Mouse (Mus musculus) ES-Bruce4 (cell line): ENCODE measurements around the gene Ftsj1. TPM values are rescaled to one million over a fixed set of nuclear protein-coding genes. Genes with fewer than 3 reads are reported as not detected.

Experiments
- H3K27ac ChIP-seq: 2 replicates; pipeline ENCODE4 v1.5.1; 2012; ENCODE audit warnings: low read length, inconsistent platforms; ENCODE audit not compliant: insufficient read depth
- H3K27me3 ChIP-seq: 2 replicates; pipeline ENCODE4 v1.6.1; 2012; ENCODE audit warnings: mild to moderate bottlenecking, low read length, inconsistent platforms; ENCODE audit not compliant: control insufficient read depth, poor library complexity, insufficient read depth, severe bottlenecking
- H3K36me3 ChIP-seq: 2 replicates; pipeline ENCODE4 v1.6.1; 2012; ENCODE audit warnings: inconsistent platforms, mild to moderate bottlenecking, low read length, moderate library complexity; ENCODE audit not compliant: control insufficient read depth, poor library complexity, insufficient read depth, severe bottlenecking
- H3K4me1 ChIP-seq: one replicate; pipeline ENCODE4 v1.8.1; 2011; ENCODE audit warnings: low read length; ENCODE audit not compliant: control insufficient read depth, insufficient read depth
- H3K4me3 ChIP-seq: 2 replicates; pipeline ENCODE4 v1.5.1; 2011; ENCODE audit warnings: low read depth, mild to moderate bottlenecking, low read length
- H3K9ac ChIP-seq: 2 replicates; pipeline ENCODE4 v1.6.1; 2012; ENCODE audit warnings: low read depth, mild to moderate bottlenecking, inconsistent platforms; ENCODE audit not compliant: poor library complexity, severe bottlenecking
- H3K9me3 ChIP-seq: replicated peaks from 2 replicates; pipeline ENCODE4 v1.6.1; 2012; ENCODE audit warnings: mild to moderate bottlenecking, low read length, inconsistent platforms; ENCODE audit not compliant: control insufficient read depth, poor library complexity, insufficient read depth, severe bottlenecking
- CTCF ChIP-seq: IDR thresholded peaks from one replicate; pipeline ENCODE4 v1.8.1; 2011; ENCODE audit warnings: low read depth, low read length
- EP300 ChIP-seq: IDR thresholded peaks from 2 replicates; pipeline ENCODE4 v1.6.1; 2011; ENCODE audit warnings: low read depth, low read length; ENCODE audit not compliant: insufficient read depth
- POLR2A ChIP-seq: IDR thresholded peaks from one replicate; pipeline ENCODE4 v1.8.1; 2011; ENCODE audit warnings: low read length; ENCODE audit not compliant: insufficient read depth
- polyA plus RNA-seq: library from polyadenylated mRNA; stranded (reverse); fragments of >200 nt; gene quantifications from 2 replicates; pipeline ENCODE4 v1.2.4, GENCODE M21; 2011; ENCODE audit warnings: low read depth; ENCODE audit not compliant: missing spikeins, insufficient read depth, insufficient read length

Gene Ftsj1
- polyA plus RNA-seq, 1 experiment = 24.7 TPM

- H3K9ac ChIP-seq = no peak overlapping the region
- no peaks in the 10 kb centered on the region for H3K4me1 ChIP-seq
- no peaks in the 10 kb centered on the region for H3K36me3 ChIP-seq
- no peaks in the 10 kb centered on the region for H3K27me3 ChIP-seq
- H3K4me3 ChIP-seq = no peak overlapping the region
- TF ChIP-seq EP300 (no peak), POLR2A (no peak), CTCF (no peak)
- H3K9me3 ChIP-seq = no peaks in the 10 kb centered on the region
- H3K27ac ChIP-seq = no peak overlapping the region
Measured at GRCm38 (mm10) chrX:8211490-8212207, 40.6 kb downstream of the Ftsj1 start.

GRCm38 (mm10) chrX:8209720-8210119 is 42.5 kb downstream of the Ftsj1 start:
- H3K9me3 ChIP-seq = no peaks in the 10 kb centered on the region
- no peak for TF ChIP-seq EP300
- no peak for TF ChIP-seq POLR2A
- no peak for TF ChIP-seq CTCF

GRCm38 (mm10) chrX:8207224-8207623 is 45.0 kb downstream of the Ftsj1 start:
- no peak overlapping the region for H3K9ac ChIP-seq
- no peak overlapping the region for H3K4me3 ChIP-seq
- no peaks in the 10 kb centered on the region for H3K9me3 ChIP-seq
- H3K4me1 ChIP-seq = no peaks in the 10 kb centered on the region
- no peak for TF ChIP-seq CTCF
- TF ChIP-seq EP300 = no peak
- no peak for TF ChIP-seq POLR2A
- no peaks in the 10 kb centered on the region for H3K27me3 ChIP-seq
- no peak overlapping the region; the same call in 1 of the 2 replicates for H3K27ac ChIP-seq
- no peaks in the 10 kb centered on the region for H3K36me3 ChIP-seq

More at GRCm38 (mm10) chrX:8209720-8210119, 42.5 kb downstream of the Ftsj1 start:
- H3K27me3 ChIP-seq = no peaks in the 10 kb centered on the region
- no peak overlapping the region for H3K4me3 ChIP-seq
- H3K36me3 ChIP-seq = no peaks in the 10 kb centered on the region
- H3K9ac ChIP-seq = no peak overlapping the region
- no peak overlapping the region for H3K27ac ChIP-seq
- no peaks in the 10 kb centered on the region for H3K4me1 ChIP-seq

DNA sequence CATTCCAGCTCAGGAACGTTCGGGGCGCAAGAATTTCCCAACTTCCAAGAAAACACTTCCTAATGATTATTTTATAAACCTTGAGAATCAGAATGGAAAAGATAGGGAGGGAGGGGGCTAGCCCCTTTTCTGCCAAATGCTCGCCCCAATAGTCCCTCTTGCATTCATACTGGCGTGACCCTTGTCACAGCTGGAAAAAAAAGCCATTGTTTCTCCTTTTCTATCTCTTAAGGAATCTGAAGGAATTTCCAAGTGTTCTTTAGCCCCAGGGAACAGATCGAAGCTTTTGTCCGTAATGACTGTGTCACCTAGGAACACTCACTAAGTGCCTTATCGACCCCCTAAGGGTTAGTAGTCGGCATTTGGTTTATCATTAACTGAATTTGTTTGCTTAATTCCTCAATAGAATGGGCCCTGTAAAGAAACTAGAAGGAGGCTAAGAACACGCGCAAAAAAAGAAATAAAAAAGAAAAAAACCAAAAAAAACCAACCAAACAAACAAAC is 45.5 kb downstream of the Ftsj1 start:
- Histone ChIP-seq H3K9me3 (no peaks in the 10 kb centered on the region), H3K27ac (peak overlapping the region; percentile 88), H3K9ac (peak overlapping the region; percentile 64; the same call in 1 of the 2 replicates)

GRCm38 (mm10) chrX:8206015-8206693 is 46.1 kb downstream of the Ftsj1 start, which contains the start of gene Porcn:
TSS of gene Porcn (minus strand) at chrX:8206525.
- Histone ChIP-seq H3K27me3 (no peaks in the 10 kb centered on the region), H3K9me3 (no peaks in the 10 kb centered on the region), H3K36me3 (no peaks in the 10 kb centered on the region), H3K27ac (peak within 1 kb of the TSS; percentile 88), H3K4me3 (peak within 1 kb of the TSS; percentile 86), H3K9ac (peak within 1 kb of the TSS; percentile 64), H3K4me1 (no peaks in the 10 kb centered on the region)
- TF ChIP-seq POLR2A = no peak
- TF ChIP-seq EP300 = no peak
- TF ChIP-seq CTCF = no peak

More for the DNA sequence above, 45.5 kb downstream of the Ftsj1 start:
- TF ChIP-seq CTCF = no peak
- no peak for TF ChIP-seq POLR2A
- no peak for TF ChIP-seq EP300
- Histone ChIP-seq H3K4me1 (no peaks in the 10 kb centered on the region), H3K4me3 (peak overlapping the region; percentile 49), H3K27me3 (no peaks in the 10 kb centered on the region), H3K36me3 (no peaks in the 10 kb centered on the region)

GRCm38 (mm10) chrX:8205551-8205950 is 46.7 kb downstream of the Ftsj1 start:
- Histone ChIP-seq H3K9ac (peak overlapping the region; percentile 64; the same call in 1 of the 2 replicates), H3K9me3 (no peaks in the 10 kb centered on the region), H3K4me1 (no peaks in the 10 kb centered on the region), H3K27ac (no peak overlapping the region), H3K27me3 (no peaks in the 10 kb centered on the region), H3K4me3 (peak overlapping the region; percentile 86), H3K36me3 (no peaks in the 10 kb centered on the region)
- TF ChIP-seq POLR2A (no peak), EP300 (no peak), CTCF (no peak)
